Mouse (Mus musculus) G1E (cell line): ENCODE results near the gene Ubxn6. TPM values are rescaled to one million over a fixed set of nuclear protein-coding genes. Genes with fewer than 3 reads are reported as not detected.
"Not testable (repeated sequence)": the region's sequence is repeated elsewhere in the genome, so short reads cannot be mapped to it uniquely, and the experiment has no call there.

Experiments
- ATAC-seq: 2 replicates; pipeline ENCODE4 v1.8.0; 2016; ENCODE audit warnings: mild to moderate bottlenecking; ENCODE audit not compliant: insufficient number of reproducible peaks, poor library complexity, low FRiP score, severe bottlenecking; ENCODE audit errors: extremely low read depth
- DNase-seq: peaks from one replicate; pipeline ENCODE4 v3.0.0; 2012; ENCODE audit warnings: low spot score
- H3K27me3 ChIP-seq: 2 replicates; pipeline ENCODE4 v1.6.1; 2012; ENCODE audit warnings: mild to moderate bottlenecking, low read length, inconsistent platforms; ENCODE audit not compliant: insufficient read depth
- H3K36me3 ChIP-seq: replicated peaks from 2 replicates; pipeline ENCODE3; 2012; ENCODE audit warnings: mild to moderate bottlenecking, inconsistent platforms
- H3K4me1 ChIP-seq: 2 replicates; pipeline ENCODE4 v1.6.1; 2012; ENCODE audit warnings: low read depth, low read length, inconsistent platforms, mixed read lengths; ENCODE audit not compliant: insufficient read depth
- H3K4me3 ChIP-seq: 2 replicates; pipeline ENCODE4 v1.5.1; 2012; ENCODE audit warnings: low read depth, mild to moderate bottlenecking, inconsistent platforms, low read length, moderate library complexity, mixed read lengths
- H3K9me3 ChIP-seq: replicated peaks from 2 replicates; pipeline ENCODE4 v1.6.1; 2012; ENCODE audit warnings: inconsistent platforms
- CTCF ChIP-seq: IDR thresholded peaks from 2 replicates; pipeline ENCODE4 v1.5.1; 2012; ENCODE audit warnings: low read depth, low read length, inconsistent platforms, mixed read lengths
- GATA1 ChIP-seq: IDR thresholded peaks from 2 replicates; pipeline ENCODE4 v1.6.1; 2012; ENCODE audit warnings: borderline replicate concordance, low read length, inconsistent platforms, mixed read lengths
- GATA2 ChIP-seq: IDR thresholded peaks from 2 replicates; pipeline ENCODE4 v1.6.1; 2012; ENCODE audit warnings: low read depth, low read length, inconsistent platforms, borderline replicate concordance
- POLR2AphosphoS5 ChIP-seq: IDR thresholded peaks from 2 replicates; pipeline ENCODE4 v1.6.1; 2012; ENCODE audit warnings: low read depth, low read length, inconsistent platforms; ENCODE audit not compliant: insufficient replicate concordance
- TAL1 ChIP-seq: conservative IDR thresholded peaks from 2 replicates; pipeline ENCODE4 v1.6.1; 2012; ENCODE audit warnings: low read depth, low read length, inconsistent platforms, mixed read lengths
- polyA plus RNA-seq: library from polyadenylated mRNA; stranded (reverse); fragments of >175 nt; gene quantifications from 2 replicates; pipeline ENCODE4 v1.2.3, GENCODE M21; 2012
- total RNA-seq, 2 experiments: library from RNA; stranded (forward) in 1 of 2; stranded (reverse) in 1 of 2; fragments of 200-1000 nt in 1 of 2; fragments of >200 nt in 1 of 2; fragmentation: Nextera tagmentation in 1 of 2; gene quantifications; 2 replicates each; pipeline ENCODE4 v1.2.3; 2014 to 2017

Gene Ubxn6
- total and polyA plus RNA-seq, 3 experiments, result 9.0 to 21.4 (median 19.1) TPM

DNA sequence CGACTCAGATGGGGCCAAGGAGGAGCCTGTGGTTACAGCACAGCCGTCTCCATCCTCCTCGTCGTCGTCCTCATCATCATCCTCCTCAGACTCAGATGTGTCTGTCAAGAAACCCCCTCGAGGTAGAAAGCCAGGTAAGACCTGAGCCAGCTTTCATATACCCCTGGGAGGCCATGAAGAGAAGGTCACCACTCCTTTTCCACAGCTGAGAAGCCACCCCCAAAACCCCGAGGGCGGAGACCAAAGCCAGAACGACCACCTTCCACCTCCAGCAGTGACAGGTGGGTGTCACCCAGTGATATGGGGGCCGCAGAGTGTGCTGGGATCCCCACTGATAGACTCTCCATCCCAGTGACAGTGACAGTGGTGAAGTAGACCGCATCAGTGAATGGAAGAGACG, 22.1 kb upstream of the Ubxn6 start:
- Histone ChIP-seq H3K27me3 (no peaks in the 10 kb centered on the region), H3K4me3 (no peak overlapping the region), H3K36me3 (peaks cover 92% of the 10 kb centered on the region), H3K4me1 (no peaks in the 10 kb centered on the region), H3K9me3 (no peaks in the 10 kb centered on the region)
- TF ChIP-seq GATA1 (no peak), GATA2 (no peak), CTCF (no peak), TAL1 (no peak), POLR2AphosphoS5 (no peak)
- no peak for DNase-seq
- ATAC-seq, result no peak

DNA sequence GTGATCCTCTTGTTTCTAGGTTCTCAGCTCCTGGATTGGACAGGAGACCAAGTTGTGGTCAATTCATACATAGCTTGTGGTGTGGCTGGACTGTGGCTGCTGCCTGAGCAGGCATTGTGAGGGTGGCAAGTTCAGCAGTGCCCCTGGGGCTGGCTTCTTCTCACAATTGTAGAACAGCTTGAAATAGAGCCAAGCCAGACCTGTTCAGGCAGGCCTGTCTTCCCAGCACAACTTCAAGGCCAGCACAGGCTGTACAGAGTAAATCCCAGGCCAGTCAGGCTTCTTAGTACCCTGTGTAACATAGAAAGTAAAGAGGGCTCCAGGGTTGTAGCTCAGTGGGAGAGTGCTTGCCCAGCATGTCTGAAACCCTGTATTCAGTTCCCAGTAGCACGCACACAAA, 18.0 kb upstream of the Ubxn6 start:
- Histone ChIP-seq H3K36me3 (peaks cover 88% of the 10 kb centered on the region), H3K27me3 (no peaks in the 10 kb centered on the region), H3K4me1 (peaks cover 2% of the 10 kb centered on the region; the same call in 1 of the 2 replicates), H3K9me3 (no peaks in the 10 kb centered on the region), H3K4me3 (no peak overlapping the region)
- TF ChIP-seq TAL1 (no peak), GATA1 (no peak), GATA2 (no peak), CTCF (no peak)
- ATAC-seq, result no peak
- DNase-seq, result no peak

DNA sequence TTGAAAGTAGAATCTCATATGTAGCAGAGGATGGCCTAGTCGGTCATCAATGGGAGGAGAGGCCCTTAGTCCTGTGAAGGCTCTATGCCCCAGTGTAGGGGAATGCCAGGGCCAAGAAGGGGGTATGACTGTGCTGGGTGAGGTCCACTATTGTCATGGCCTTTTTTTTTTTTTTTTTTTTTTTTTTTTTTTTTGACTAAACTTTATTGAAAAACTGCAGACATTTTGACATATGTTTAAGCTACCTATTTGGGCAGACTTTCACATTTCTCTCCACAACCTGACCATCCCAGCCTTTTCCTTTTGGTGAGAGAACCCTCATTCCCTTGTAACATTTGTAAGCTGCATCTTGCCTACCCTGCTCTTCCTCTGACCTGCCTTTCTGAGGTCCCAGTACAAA, 17.5 kb upstream of the Ubxn6 start:
- H3K9me3 ChIP-seq, result no peaks in the 10 kb centered on the region
- no peaks in the 10 kb centered on the region for H3K27me3 ChIP-seq
- DNase-seq, result no peak
- H3K4me1 ChIP-seq, result peaks cover 2% of the 10 kb centered on the region
- peaks cover 88% of the 10 kb centered on the region for H3K36me3 ChIP-seq
- no peak overlapping the region for H3K4me3 ChIP-seq
- no peak for ATAC-seq
- no peak for TF ChIP-seq TAL1
- no peak for TF ChIP-seq CTCF
- no peak for TF ChIP-seq POLR2AphosphoS5
- no peak for TF ChIP-seq GATA2
- no peak for TF ChIP-seq GATA1

DNA sequence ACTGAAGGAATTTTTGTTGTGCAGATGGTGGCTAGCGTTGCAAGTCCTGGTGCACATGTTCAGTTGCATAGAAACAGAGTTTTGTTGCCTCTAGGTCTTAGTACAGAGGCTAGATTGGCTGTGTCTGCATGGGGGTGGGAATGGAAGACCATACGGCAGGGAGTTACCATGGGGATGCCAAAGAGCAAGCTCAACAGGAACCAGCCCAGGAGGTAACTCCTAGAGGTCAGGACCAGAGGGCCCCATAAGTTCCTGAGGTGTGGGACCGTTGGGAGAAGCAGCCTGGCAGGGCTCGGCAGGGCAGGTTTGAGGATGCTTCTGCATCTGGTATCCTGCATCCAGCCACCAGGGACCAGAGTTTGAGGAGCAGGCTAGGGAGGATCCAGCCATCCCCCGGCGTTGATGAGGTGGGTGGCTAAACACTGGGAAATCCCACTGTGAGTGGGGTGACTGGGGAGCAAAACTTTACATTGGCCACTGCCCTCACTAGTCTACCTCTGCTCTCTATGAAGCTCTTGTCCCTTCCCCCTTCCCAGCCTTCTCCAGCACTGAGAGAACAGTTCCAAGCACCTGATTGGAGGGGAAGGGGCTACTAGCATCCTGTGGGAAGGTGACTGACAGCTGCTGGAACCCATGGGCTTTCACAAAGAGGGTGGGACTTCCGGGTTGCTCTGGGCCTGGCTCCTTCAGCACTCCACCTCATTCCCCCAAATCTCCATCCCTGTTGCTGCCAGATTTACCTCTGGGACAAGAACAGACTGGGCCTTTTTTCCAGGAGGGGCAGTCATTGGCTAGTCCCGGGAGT, 6.2 kb upstream of the Ubxn6 start:
- Histone ChIP-seq H3K36me3 (peaks cover 47% of the 10 kb centered on the region), H3K9me3 (no peaks in the 10 kb centered on the region), H3K4me1 (peaks cover 57% of the 10 kb centered on the region), H3K4me3 (peak overlapping the region; percentile 80), H3K27me3 (no peaks in the 10 kb centered on the region)
- TF ChIP-seq GATA1, result no peak
- TF ChIP-seq TAL1, result no peak
- no peak for TF ChIP-seq POLR2AphosphoS5
- no peak for TF ChIP-seq GATA2
- TF ChIP-seq CTCF, result no peak
- ATAC-seq (no peak), DNase-seq (peak; percentile 64)

DNA sequence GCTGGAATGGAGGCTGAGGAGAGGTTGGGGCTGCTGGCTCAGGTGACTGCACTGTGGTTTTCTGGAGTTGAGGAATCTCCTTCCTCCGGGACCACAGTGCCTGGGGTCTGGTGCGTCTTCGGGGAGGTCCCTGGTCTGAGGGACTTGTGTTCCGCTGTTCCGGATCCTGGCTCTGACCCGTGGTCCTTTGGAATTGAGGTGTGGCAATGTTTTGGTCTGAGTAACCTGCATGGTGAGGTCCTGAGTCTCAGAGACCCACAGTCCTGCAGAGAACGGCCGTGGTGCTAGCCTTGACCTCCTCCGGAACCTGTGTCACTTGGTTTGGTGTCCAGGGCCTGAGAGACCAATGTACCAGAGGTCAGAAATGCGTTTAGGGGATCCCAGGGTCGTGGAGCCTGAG, 5.1 kb upstream of the Ubxn6 start:
- no peaks in the 10 kb centered on the region for H3K9me3 ChIP-seq
- TF ChIP-seq POLR2AphosphoS5 (no peak), CTCF (no peak), GATA1 (no peak), GATA2 (no peak)
- H3K27me3 ChIP-seq, result no peaks in the 10 kb centered on the region
- peaks cover 58% of the 10 kb centered on the region for H3K4me1 ChIP-seq
- ATAC-seq (no peak), DNase-seq (peak; percentile 10)
- H3K36me3 ChIP-seq, result peaks cover 38% of the 10 kb centered on the region
- peak overlapping the region; percentile 80 for H3K4me3 ChIP-seq

DNA sequence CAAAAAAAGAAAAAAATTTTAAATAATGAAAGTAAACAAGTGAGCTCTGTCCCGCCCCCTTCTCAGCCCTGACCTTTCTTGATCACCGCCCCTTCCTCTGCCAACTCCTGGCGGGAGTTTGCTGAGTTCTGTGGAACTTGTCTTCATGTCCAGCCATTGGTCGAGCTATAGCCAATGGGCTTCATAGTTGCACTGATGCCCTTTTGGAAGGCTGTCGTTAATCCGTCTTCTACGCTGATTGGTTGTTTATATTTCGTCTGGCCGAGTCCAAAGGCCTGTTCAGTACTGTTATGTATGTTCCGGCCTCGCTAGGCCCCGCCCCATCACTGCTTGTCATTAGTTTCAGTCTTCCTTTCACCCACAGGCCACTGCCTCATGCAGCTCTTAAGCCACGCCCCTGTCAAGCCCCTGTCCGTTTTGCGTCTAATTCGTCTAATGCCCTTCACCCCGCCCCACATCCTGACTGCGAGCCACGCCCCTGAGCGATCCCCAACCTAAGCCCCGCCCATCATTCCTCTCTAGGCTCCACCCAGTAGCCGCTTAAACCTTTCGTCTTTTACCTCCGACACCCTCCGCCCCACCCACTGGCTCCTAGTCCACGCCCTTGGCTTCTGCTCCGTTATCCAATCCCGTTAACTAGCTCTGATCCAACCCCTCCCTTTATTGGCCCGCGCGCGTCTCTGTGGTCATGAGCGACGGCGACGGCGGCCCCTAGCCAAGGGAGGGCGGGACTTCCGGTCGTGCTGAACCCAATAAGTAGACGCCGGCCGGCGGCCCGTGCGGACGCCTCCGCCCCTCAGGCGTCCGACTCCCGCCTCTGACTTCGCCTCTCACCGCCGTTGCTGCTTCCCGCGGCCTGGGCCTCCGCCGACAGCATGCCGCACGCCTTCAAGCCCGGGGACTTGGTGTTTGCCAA, 4.3 kb upstream of the Ubxn6 start, which contains the start of gene Hdgfl2:
Hdgfl2 (plus strand) TSS at position 755 of the 916 bp plus-strand sequence.
- DNase-seq (peak; percentile 94), ATAC-seq (peak; percentile 83)
- Histone ChIP-seq H3K27me3 (no peaks in the 10 kb centered on the region), H3K4me3 (peak within 1 kb of the TSS; percentile 80), H3K4me1 (peaks cover 55% of the 10 kb centered on the region), H3K36me3 (peaks cover 33% of the 10 kb centered on the region), H3K9me3 (no peaks in the 10 kb centered on the region)
- TF ChIP-seq POLR2AphosphoS5, result no peak
- no peak for TF ChIP-seq GATA2
- TF ChIP-seq CTCF, result no peak
- TF ChIP-seq GATA1, result no peak
- no peak for TF ChIP-seq TAL1

DNA sequence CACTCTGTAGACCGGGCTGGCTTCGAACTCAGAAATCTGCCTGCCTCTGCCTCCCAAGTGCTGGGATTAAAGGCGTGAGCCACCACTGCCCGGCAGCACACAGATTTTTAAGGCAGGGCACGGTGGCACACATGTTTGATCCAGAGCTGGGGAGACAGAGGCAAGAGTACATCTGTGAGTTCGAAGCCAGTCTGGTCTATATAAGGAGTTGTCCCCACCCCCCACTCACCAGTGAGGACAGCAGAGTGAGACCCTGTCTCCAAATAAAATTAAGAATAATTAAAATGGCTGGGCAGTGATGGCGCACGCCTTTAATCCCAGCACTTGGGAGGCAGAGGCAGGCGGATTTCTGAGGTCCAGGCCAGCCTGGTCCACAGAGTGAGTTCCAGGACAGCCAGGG, 3.5 kb upstream of the Ubxn6 start:
- H3K27me3 ChIP-seq, H3K9me3 ChIP-seq, ATAC-seq, DNase-seq: not testable (repeated sequence)
- peaks cover 33% of the 10 kb centered on the region for H3K36me3 ChIP-seq
- H3K4me3 ChIP-seq, result peak overlapping the region; percentile 80
- peaks cover 57% of the 10 kb centered on the region for H3K4me1 ChIP-seq
